9 mouse cellular contexts compared by ENCODE assay signal in genomic region chr9:96506011-96506498, GRCm38 (mm10). TPM values are rescaled to one million over a fixed set of nuclear protein-coding genes. Genes with fewer than 3 reads are reported as not detected.
A peak's percentile ranks its signal among the peaks of the same experiment; 100 is the strongest.
DNase-seq lines count a peak whose midpoint lies in the region; ATAC-seq lines count a peak whose summit lies in the region.
"Had no signal": no experiment of that assay in that cellular context is flagged by ENCODE, and none has a peak within 500 bp of the region (broad histone marks: within the 10 kb centered on the region; RNA-seq: fewer than 3 reads in every experiment).

No protein-coding gene starts in this region.

- H3K4me2 ChIP-seq in hindbrain, embryonic 16.5 days (ENCODE audit: low read length) = peak overlapping the region; percentile 48
- peak overlapping the region; percentile 12; the same call in 1 of the 2 replicates for H3K4me2 ChIP-seq in limb, embryonic 11.5 days (ENCODE audit: low read depth, severe bottlenecking)

- ATAC-seq in hindbrain, embryonic 16.5 days = peak; percentile 96
- ATAC-seq in limb, embryonic 11.5 days (ENCODE audit: insufficient number of reproducible peaks, low FRiP score, low TSS enrichment, low read depth) = peak; percentile 74; the same call in 1 of the 2 replicates

- 0 out of 2 replicates have a peak overlapping the region, but pooled peaks have one; percentile 16 for H3K4me3 ChIP-seq in hindbrain, embryonic 16.5 days (ENCODE audit: low read length)
- no peak overlapping the region for H3K4me3 ChIP-seq in limb, embryonic 11.5 days (ENCODE audit: low read depth, low read length)

- H3K9ac ChIP-seq in hindbrain, embryonic 16.5 days (ENCODE audit: low read depth, low read length) = peak overlapping the region; percentile 24; the same call in 1 of the 2 replicates
- H3K9ac ChIP-seq in limb, embryonic 11.5 days (ENCODE audit: low read length) = peak overlapping the region; percentile 30; the same call in 1 of the 2 replicates

- H3K4me1 ChIP-seq in hindbrain, embryonic 16.5 days (ENCODE audit: control insufficient read depth, insufficient read depth, low read depth, low read length) = peaks cover 8% of the 10 kb centered on the region
- peaks cover 14% of the 10 kb centered on the region for H3K4me1 ChIP-seq in limb, embryonic 11.5 days (ENCODE audit: control insufficient read depth, insufficient read depth, low read length)

- peak; percentile 50 to 78 for DNase-seq in left cerebral cortex, postnatal 14 days (ENCODE audit: low spot score in 2 of 2)
- no peak for DNase-seq in left cerebral cortex, adult 18-20 months (ENCODE audit: low spot score in 2 of 2)
- peak; percentile 44 for DNase-seq in embryo, embryonic 11.5 days (ENCODE audit: low read depth, low spot score)
- DNase-seq in limb, embryonic 11.5 days (ENCODE audit: low spot score) = peak; percentile 69
- DNase-seq in ovary, postnatal 10 days (ENCODE audit: low spot score) = peak; percentile 39
- no peak for DNase-seq in B cell, adult 2 months
- no peak for DNase-seq in spleen, postnatal 4 days (ENCODE audit: low spot score in 2 of 2)

- peak overlapping the region; percentile 24 for H3K27ac ChIP-seq in hindbrain, embryonic 16.5 days (ENCODE audit: low read depth, low read length)
- 0 out of 2 replicates have a peak overlapping the region, but pooled peaks have one; percentile 43 for H3K27ac ChIP-seq in limb, embryonic 11.5 days (replicated peaks; ENCODE audit: low read depth, low read length)

- no peaks in the 10 kb centered on the region for H3K36me3 ChIP-seq in hindbrain, embryonic 16.5 days (ENCODE audit: control insufficient read depth, insufficient read depth, low read length)
- H3K36me3 ChIP-seq in limb, embryonic 11.5 days (ENCODE audit: control insufficient read depth, insufficient read depth, low read length) = no peaks in the 10 kb centered on the region

- H3K27me3 ChIP-seq in hindbrain, embryonic 16.5 days (replicated peaks; ENCODE audit: control insufficient read depth, insufficient read depth, low read length) = no peaks in the 10 kb centered on the region
- H3K27me3 ChIP-seq in limb, embryonic 11.5 days (ENCODE audit: control insufficient read depth, insufficient read depth, low read length) = no peaks in the 10 kb centered on the region

- no peaks in the 10 kb centered on the region for H3K9me3 ChIP-seq in hindbrain, embryonic 16.5 days (ENCODE audit: control insufficient read depth, low read length)
- H3K9me3 ChIP-seq in limb, embryonic 11.5 days (ENCODE audit: control insufficient read depth, low read length) = no peaks in the 10 kb centered on the region

- 15% methylated on average over 10 of the region's 10 CpGs for WGBS in hindbrain, embryonic 16.5 days
- WGBS in limb, embryonic 11.5 days = 29% methylated on average over 10 of the region's 10 CpGs

- intact Hi-C loops in left cerebral cortex, postnatal 14 days (cut with DNase I) = no loop called here

RNA-seq across cellular contexts. Expression of gene Gm28729, which starts 19.0 kb away (rescaled TPM):
- under 1 TPM in 1 of 2 experiments, not detected in 1; 0.34 TPM for total RNA-seq in left cerebral cortex, postnatal 14 days (2021)
- total RNA-seq in left cerebral cortex, adult 18-20 months (2021) = under 1 TPM; 0.16 to 0.42 TPM
- 0.33 and 0.36 TPM in 2 replicates for polyA plus RNA-seq in hindbrain, embryonic 16.5 days (2015; fragmentation: Nextera tagmentation; extraction: Ambion mirVana)
- polyA plus RNA-seq in limb, embryonic 11.5 days (2014; fragmentation: Nextera tagmentation; extraction: Ambion mirVana) = not detected in 2 replicates
- total RNA-seq: heart, postnatal 10 days had no signal

RNA-seq across cellular contexts. Expression of gene Rnf7, which starts 27.6 kb away (rescaled TPM):
- 10 to 100 TPM; 54.8 to 59.7 TPM for total RNA-seq in left cerebral cortex, postnatal 14 days (2021)
- total RNA-seq in left cerebral cortex, adult 18-20 months (2021) = 10 to 100 TPM; 59.8 to 64.8 TPM
- polyA plus RNA-seq in hindbrain, embryonic 16.5 days (2015; fragmentation: Nextera tagmentation; extraction: Ambion mirVana) = 209 TPM in 2 replicates
- polyA plus RNA-seq in limb, embryonic 11.5 days (2014; fragmentation: Nextera tagmentation; extraction: Ambion mirVana) = 275 and 276 TPM in 2 replicates

Comparison
In these comparisons a context has a peak if more than half of its experiments do, and no peak if none do; other contexts are left out.
1. DNase-seq: peak in left cerebral cortex, postnatal 14 days (2 of 2), embryo, embryonic 11.5 days (single experiment), limb, embryonic 11.5 days (single experiment) and ovary, postnatal 10 days (single experiment); none in left cerebral cortex, adult 18-20 months (0 of 2), B cell, adult 2 months (0 of 2) and spleen, postnatal 4 days (0 of 2).